Mouse (Mus musculus) forebrain, postnatal 0 days (tissue): ENCODE measurements at regions not wholly inside any gene's neighbourhood (a gene's known extent, or its start where the extent isn't known, plus 50 kb on each side); places are given as distances from the start of the nearest gene placed in this dataset.

Experiments
- ATAC-seq: fragments of 200-750 bp; cut with Nextera tagmentation; 2 replicates; pipeline ENCODE4 v1.8.0; 2017; ENCODE audit warnings: mild to moderate bottlenecking, moderate library complexity
- DNase-seq: peaks from one replicate; pipeline ENCODE4 v3.0.0-alpha.2; 2015
- H3K27ac ChIP-seq: fragments of 300-500 bp; sonication (generic); 2 replicates; pipeline ENCODE4 v1.5.1; 2014; ENCODE audit warnings: low read depth, mild to moderate bottlenecking, antibody characterized with exemption, low read length, moderate library complexity, mixed read lengths
- H3K27me3 ChIP-seq: fragments of 300-500 bp; sonication (generic); 2 replicates; pipeline ENCODE4 v1.6.1; 2014; ENCODE audit warnings: mild to moderate bottlenecking, low read length, mixed read lengths; ENCODE audit not compliant: insufficient read depth
- H3K36me3 ChIP-seq: fragments of 300-500 bp; sonication (generic); 2 replicates; pipeline ENCODE4 v1.6.1; 2014; ENCODE audit warnings: mild to moderate bottlenecking, moderate library complexity; ENCODE audit not compliant: insufficient read depth
- H3K4me1 ChIP-seq: fragments of 300-500 bp; sonication (generic); 2 replicates; pipeline ENCODE4 v1.6.1; 2014; ENCODE audit warnings: antibody characterized with exemption; ENCODE audit not compliant: insufficient read depth
- H3K4me2 ChIP-seq: fragments of 300-500 bp; sonication (generic); 2 replicates; pipeline ENCODE4 v1.6.1; 2014; ENCODE audit warnings: low read depth, mild to moderate bottlenecking, moderate library complexity
- H3K4me3 ChIP-seq: fragments of 300-500 bp; sonication (generic); 2 replicates; pipeline ENCODE4 v1.5.1; 2014; ENCODE audit warnings: low read depth, low read length, mixed read lengths
- H3K9ac ChIP-seq: fragments of 300-500 bp; sonication (generic); 2 replicates; pipeline ENCODE4 v1.6.1; 2014; ENCODE audit warnings: mild to moderate bottlenecking
- H3K9me3 ChIP-seq: fragments of 300-500 bp; sonication (generic); 2 replicates; pipeline ENCODE4 v1.6.1; 2016; ENCODE audit warnings: low read length
- CTCF ChIP-seq: sonication (generic); IDR thresholded peaks from 2 replicates; pipeline ENCODE4 v1.5.1; 2016; ENCODE audit warnings: antibody characterized with exemption, control low read depth, low read depth
- WGBS: fragments of 180-500 bp; shearing (Covaris S2); extraction: QIAGEN DNeasy Blood & Tissue Kit; methylation state at CpG from one replicate; pipeline ENCODE4 v1.1.7; 2014; 5-methylcytosine and 5-hydroxymethylcytosine counted together

- Histone ChIP-seq H3K27ac (no peak overlapping the region), H3K36me3 (no peaks in the 10 kb centered on the region), H3K4me3 (no peak overlapping the region), H3K4me1 (no peaks in the 10 kb centered on the region), H3K4me2 (no peak overlapping the region), H3K9ac (no peak overlapping the region), H3K27me3 (no peaks in the 10 kb centered on the region), H3K9me3 (no peaks in the 10 kb centered on the region)
- DNase-seq, result no peak
- no peak for TF ChIP-seq CTCF
- 82% methylated on average over 4 of the region's 4 CpGs for WGBS
- ATAC-seq, result no peak
These were observed 151.9 kb downstream of the Qrsl1 start for GRCm38 (mm10) chr10:43749496-43750110.

- Histone ChIP-seq H3K27ac (no peak overlapping the region), H3K4me3 (no peak overlapping the region), H3K9me3 (no peaks in the 10 kb centered on the region), H3K27me3 (no peaks in the 10 kb centered on the region), H3K4me2 (no peak overlapping the region), H3K36me3 (no peaks in the 10 kb centered on the region), H3K9ac (no peak overlapping the region), H3K4me1 (no peaks in the 10 kb centered on the region)
- ATAC-seq (no peak), DNase-seq (no peak)
- 91% methylated on average over 6 of the region's 6 CpGs for WGBS
- TF ChIP-seq CTCF, result no peak
These were observed 151.1 kb downstream of the Qrsl1 start for GRCm38 (mm10) chr10:43750401-43750800.

DNA sequence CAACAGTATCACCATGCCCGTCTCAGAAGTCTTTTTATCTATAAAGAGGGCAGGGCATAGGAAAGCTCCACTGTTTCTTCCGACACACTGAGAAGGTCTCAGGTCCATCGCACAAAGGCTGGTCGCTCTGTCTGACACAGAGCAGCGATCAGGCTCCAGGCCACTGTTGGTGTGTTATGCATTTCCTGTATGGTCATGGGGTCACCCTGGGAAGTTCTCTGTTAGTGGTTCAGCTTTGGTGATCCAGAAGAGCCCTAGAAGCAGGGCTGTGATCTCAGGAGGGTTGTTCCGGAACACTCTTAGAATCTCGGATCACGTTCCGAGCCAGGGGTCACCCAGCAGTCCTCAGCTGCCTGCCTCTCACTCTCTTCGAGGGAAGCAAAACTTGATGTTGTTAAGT, 150.7 kb downstream of the Qrsl1 start:
- no peak overlapping the region for H3K4me3 ChIP-seq
- 89% methylated on average over 10 of the region's 10 CpGs for WGBS
- H3K9me3 ChIP-seq, result no peaks in the 10 kb centered on the region
- no peaks in the 10 kb centered on the region for H3K36me3 ChIP-seq
- DNase-seq, result no peak
- no peak for ATAC-seq
- H3K27ac ChIP-seq, result no peak overlapping the region
- H3K27me3 ChIP-seq, result no peaks in the 10 kb centered on the region
- H3K4me1 ChIP-seq, result no peaks in the 10 kb centered on the region
- no peak overlapping the region for H3K9ac ChIP-seq
- no peak overlapping the region for H3K4me2 ChIP-seq
- no peak for TF ChIP-seq CTCF

- WGBS, result 64% methylated on average over 5 of the region's 5 CpGs
These were observed 149.5 kb downstream of the Qrsl1 start for GRCm38 (mm10) chr10:43751881-43752675.

GRCm38 (mm10) chr10:43756881-43757565, 144.5 kb downstream of the Qrsl1 start:
- no peak for ATAC-seq
- Histone ChIP-seq H3K9ac (no peak overlapping the region), H3K4me1 (no peaks in the 10 kb centered on the region), H3K27me3 (no peaks in the 10 kb centered on the region), H3K27ac (no peak overlapping the region), H3K9me3 (no peaks in the 10 kb centered on the region), H3K4me2 (no peak overlapping the region), H3K36me3 (no peaks in the 10 kb centered on the region), H3K4me3 (no peak overlapping the region)
- WGBS, result 74% methylated on average over 6 of the region's 6 CpGs
- no peak for TF ChIP-seq CTCF
- no peak for DNase-seq

More at GRCm38 (mm10) chr10:43751881-43752675, 149.5 kb downstream of the Qrsl1 start:
- H3K4me2 ChIP-seq, result no peak overlapping the region
- no peak overlapping the region for H3K27ac ChIP-seq
- no peaks in the 10 kb centered on the region for H3K27me3 ChIP-seq
- H3K4me1 ChIP-seq, result no peaks in the 10 kb centered on the region
- DNase-seq, result peak; percentile 27
- no peak for TF ChIP-seq CTCF
- H3K36me3 ChIP-seq, result no peaks in the 10 kb centered on the region
- H3K9me3 ChIP-seq, result no peaks in the 10 kb centered on the region
- no peak overlapping the region for H3K4me3 ChIP-seq
- ATAC-seq, result peak; percentile 50
- H3K9ac ChIP-seq, result no peak overlapping the region

DNA sequence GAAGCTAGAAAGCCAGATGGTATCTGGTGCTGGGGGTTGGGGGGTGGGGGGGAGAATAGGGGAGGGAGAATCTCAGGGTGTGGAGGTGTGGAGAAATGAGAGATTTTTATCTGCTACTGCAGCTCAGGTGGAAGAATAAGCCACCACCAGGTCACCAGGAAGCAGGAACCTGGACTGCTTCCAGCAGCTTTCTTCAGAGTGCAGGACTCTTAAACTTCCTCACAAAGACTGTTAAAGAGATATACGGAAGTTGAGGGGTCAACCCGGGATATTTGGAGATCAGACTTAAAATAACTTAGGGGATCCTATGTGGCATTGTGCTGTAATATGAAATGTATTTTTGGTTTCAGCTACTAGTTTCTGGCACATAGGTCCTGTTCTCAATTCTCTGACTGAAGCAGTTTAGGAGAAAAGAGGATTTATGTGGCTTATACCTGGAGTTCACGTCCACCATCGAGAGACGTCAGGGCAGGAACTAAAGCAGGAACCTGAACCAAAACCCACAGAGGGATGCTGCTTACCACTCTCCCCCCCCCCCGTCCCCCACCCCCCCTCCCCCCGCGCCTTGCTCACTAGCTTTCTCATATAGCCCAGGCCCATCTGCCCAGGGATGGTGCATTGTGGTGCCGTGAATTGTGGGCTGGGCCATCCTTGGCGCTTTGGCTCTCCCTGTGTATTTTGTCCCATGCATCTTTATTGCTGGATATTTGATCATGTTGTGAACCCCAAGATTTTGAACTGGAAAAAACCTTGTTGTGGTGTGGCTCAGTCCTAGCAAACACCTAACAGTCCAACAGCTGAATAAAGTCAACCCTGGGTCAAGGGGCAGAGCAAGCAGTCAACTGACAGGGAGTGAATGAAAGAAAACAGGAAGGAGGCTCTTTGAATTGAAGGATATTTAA, 143.2 kb downstream of the Qrsl1 start:
- no peak overlapping the region for H3K4me2 ChIP-seq
- no peak for TF ChIP-seq CTCF
- DNase-seq (no peak), ATAC-seq (no peak)
- no peaks in the 10 kb centered on the region for H3K27me3 ChIP-seq
- WGBS, result 83% methylated on average over 9 of the region's 10 CpGs
- no peak overlapping the region for H3K9ac ChIP-seq
- no peaks in the 10 kb centered on the region for H3K4me1 ChIP-seq
- H3K4me3 ChIP-seq, result no peak overlapping the region
- no peaks in the 10 kb centered on the region for H3K36me3 ChIP-seq
- H3K27ac ChIP-seq, result no peak overlapping the region
- H3K9me3 ChIP-seq, result no peaks in the 10 kb centered on the region
